Mouse (Mus musculus) 3T3-L1 (cell line): ENCODE measurements at regions not wholly inside any gene's neighbourhood (a gene's known extent, or its start where the extent isn't known, plus 50 kb on each side); places are given as distances from the start of the nearest gene placed in this dataset.

Experiments
- DNase-seq: peaks from one replicate; pipeline ENCODE4 v3.0.0-alpha.2; 2015; ENCODE audit warnings: low read depth, low spot score

DNA sequence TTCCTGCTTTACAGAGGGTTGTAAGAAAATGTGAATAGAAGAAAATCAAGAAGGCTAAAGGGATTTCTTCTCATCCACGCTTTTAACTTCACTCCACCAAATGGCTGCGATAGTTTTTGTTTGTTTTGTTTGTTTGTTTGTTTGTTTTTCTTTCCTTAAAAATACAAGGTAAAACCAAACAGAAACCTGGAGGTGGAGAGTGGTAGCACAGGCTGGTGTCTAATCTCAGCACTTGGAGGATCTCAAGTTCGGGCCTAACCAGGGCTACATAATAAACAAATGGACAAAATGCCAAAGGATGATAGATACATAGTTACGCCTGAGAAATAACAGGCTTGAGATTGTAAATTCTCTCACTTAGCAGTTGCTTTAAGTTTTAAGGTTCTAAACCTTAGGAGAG, 50.8 kb upstream of the Mboat1 start:
- DNase-seq = peak; percentile 45

DNA sequence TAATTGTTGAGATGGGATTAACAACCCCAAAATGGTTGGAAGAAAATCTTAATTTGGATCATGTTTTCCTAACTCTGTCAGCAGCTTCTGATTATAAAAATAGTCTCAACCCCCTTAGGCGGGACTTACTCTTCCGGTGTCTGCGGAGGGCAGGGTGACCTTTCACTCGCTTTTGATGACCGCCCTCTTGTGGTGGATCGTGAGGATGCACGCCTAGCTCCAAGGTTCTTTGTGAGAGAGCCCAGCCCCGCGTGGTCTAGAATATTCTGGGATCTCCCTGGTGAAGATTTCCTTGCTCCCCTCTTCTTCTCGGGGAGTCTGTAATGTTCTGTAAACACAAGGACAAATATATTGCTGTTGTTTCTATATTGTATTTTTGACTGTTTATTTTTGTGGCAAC, 51.3 kb upstream of the Mboat1 start:
- DNase-seq = peak; percentile 95

DNA sequence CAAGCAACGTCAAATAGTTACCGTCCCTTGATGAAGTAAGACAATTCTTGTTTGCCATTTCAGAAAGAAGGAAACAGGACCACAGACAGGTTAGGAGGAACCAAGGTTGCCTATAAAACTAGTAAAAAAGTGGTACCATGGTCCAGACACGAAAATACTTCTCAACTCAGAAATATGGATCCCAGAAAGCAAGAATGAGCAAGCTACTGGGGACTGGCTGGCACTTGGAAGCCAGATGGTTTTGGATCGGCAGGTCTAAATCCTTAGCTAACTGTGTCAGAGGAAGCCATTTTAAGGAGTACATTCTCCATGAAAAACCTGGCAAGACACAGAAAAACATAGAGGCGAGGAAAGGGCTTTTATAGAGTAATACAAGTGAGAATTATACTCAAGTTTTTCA, 51.9 kb upstream of the Mboat1 start:
- DNase-seq = no peak

DNA sequence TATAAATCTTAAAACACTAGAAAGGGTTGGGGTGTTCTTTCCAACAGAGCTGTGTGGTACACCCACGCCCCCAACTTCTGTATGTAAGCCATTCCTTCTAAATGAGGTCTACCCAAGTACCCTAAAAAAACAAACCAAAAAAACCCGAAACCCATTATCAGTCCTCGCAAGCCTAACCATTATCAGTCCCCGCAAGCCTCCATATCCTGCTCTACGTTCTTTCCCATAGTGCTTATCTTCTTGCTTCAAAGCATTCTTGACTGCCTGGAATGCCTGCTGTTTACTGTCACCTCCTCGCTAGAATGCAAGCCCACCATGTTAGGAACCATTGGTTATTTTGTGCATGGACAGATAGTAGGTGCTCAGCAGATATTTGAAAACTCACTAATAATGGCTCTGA, 52.3 kb upstream of the Mboat1 start:
- no peak for DNase-seq

DNA sequence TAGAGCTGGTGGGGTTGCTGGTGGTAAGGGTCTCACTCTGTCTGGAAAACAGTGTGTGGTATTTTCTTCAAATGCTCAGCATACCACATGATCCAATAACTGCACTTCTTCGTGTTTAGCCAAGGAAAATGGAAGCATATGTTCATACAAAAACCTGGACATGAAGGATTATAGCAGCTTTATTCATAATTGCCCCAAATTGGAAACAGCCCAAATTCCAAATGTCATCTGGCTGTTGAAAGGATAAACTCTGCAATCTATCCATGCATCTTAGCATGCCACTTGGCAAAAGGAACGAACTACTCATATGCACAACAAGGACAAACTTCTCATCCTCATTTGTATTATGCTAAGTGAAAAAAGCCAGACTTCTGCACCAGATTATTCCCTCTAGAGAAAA, 53.5 kb upstream of the Mboat1 start:
- DNase-seq = no peak

DNA sequence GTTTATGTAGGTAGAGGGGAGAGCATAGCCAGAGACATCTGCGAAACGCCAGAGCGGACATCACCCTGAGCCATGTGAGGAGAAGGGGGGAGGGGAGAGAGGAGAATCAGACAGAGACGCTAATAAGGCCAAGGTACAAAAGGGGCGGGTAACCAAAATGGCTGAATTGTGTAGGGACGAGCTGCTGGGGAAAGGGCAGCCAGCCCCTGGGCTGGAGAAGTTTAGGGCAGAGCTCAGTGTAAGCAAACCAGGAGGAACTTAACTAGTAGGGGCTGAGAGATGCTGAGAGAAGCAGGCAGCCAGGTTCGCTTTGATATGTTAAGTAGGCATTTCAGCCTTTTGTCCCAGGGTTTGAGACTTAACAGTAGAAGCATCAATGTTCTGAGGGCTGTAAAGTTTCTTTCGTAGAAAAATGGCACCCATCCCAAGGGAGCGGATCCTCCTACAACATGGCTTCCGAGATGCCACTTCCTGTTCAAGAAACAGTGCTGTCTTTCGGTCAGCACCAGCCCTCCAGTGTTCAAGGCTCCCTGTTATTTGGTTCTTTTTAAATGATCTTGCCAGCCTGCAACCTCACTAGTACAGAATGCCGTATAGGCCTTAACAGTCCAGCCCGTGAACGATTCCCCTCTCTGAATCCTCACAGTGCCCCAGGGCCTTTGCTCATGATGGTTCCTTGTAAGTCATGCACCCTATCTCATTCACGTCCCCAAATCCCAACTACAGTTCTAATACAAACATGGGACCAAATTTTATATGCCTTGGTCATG, 55.4 kb upstream of the Mboat1 start:
- no peak for DNase-seq

DNA sequence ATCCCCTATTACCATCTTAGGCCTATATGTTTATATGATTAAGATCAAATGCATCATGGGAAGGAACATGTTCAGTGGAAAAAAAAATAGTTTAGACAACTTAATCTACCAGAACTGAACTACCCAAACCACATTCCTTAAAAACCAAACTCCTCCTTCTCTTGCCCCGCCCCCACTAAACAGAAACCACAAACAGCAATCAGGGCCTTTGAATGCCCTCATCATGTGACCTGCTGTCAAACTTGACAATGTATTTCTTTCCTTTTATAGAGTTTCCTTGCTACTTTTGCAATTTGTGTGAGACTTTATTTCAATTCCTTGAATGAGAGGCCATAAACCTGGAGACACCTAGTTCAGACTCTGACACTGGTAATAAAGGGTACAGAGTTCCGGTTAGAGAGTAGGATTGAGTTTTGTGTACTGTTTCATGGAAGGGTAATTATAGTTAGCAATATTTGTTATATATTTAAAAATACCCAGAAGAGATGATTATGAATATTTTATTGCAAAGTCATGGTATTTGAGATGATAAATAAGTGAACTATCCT, 61.7 kb upstream of the Mboat1 start:
- peak; percentile 48 for DNase-seq

DNA sequence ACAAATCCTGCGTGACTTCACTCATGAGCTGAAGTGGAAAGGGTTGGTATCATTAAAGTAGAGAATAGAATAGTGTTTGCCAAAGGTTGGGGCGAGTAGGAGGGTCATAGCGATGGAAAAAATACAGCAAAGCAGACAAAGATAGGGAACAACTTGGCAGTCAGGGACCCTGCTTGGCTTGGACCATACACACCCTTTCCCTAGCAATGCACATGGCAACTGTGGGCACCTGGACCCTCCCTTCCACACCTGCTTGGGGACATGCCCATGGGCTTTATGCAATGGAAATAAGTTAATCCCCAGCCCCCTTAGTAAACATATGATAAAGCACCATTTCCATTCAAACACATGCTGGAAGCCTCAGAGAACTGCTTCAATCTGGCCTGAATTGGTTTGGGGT, 62.2 kb upstream of the Mboat1 start:
- DNase-seq = no peak

DNA sequence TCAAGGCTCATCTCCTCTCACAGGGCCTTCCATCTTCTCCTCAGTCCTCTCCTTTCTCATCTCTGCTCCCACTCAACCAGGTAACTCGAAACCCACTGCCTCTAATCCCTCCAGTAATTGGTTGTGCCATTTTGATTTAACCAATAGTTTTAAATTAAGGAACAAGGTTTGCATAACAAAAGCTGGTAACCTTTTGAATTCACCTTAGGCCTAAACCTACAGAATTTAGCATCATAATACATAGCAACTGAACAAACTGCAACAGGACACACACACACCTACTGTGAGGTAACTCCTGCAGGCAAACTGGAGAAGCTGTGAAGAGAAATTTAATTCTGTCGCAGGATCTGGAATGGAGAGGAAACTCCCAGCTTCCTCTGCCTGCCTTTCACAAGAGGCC, 66.9 kb upstream of the Mboat1 start:
- no peak for DNase-seq

DNA sequence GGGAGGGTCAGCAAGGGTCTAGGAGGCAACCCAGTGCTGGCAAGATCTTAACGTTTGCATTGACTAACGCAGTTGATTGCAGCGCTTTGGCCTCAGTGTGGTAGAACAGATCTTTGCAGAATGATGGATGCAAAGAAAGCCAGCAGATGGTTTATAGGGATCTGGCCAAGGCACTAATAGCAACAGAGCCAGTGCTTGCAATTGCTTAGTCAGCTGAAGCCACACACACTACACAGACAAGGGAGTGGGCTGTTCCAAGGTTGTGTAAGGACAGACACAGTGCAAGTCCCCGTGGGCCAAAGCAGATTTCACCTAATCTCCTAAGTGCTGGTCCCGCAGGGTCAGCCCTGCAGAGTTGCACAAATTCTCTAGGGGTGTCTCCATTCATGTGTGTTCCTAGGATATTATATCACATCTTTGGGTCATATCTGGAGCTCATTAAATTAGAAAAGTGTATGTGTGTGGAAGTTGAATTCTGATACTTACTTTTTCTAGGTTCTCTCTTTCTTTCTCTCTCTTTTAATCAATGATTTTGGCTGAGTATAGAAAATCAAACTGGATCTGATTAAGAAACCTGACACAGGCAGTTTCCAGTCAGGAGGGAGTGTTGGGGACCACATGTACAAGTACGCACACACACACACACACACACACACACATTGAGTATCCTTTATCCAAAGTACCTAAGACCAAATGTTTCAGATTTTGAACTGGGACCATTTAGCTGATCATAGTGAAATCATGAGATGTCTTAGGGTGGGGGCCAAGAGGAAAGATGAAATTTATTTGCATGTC, 68.5 kb upstream of the Mboat1 start:
- no peak for DNase-seq

DNA sequence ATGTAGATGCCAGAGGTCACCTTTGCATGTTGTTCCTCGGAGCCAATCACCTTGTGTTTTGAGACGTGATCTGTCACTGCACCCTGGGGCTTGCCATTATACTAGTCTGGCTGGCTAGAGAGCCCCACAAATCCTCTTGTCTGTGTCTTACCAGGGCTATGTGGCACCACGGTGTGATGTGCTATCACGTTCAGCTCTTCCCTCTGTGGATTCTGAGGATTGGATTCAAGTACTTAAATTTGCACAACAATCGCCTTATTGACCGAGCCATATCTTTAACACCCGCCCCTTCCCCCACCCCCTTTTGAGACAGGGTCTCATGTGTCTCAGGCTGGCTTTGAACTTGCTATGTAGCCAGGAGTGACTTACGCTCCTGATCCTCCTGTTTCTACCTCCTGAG, 70.8 kb upstream of the Mboat1 start:
- no peak for DNase-seq

DNA sequence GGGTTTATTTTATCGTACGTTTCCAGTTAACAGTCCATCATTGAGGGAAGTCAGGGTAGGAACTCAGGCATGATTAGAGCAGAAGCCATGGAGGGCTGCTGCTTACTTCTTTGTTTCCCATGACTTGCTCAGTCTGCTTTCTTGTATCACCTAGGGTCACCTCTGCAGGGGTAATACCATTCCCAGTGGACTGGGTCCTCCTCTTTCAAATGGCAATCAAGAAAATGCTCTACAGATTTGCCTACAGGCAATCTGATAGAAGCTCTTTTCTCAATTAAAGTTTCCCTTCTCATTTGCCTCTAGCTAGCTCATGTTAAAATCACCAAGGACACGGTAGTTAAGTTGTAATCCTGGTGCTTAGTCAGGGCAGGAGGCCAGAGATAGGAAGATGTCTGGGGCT, 72.5 kb upstream of the Mboat1 start:
- DNase-seq = no peak

DNA sequence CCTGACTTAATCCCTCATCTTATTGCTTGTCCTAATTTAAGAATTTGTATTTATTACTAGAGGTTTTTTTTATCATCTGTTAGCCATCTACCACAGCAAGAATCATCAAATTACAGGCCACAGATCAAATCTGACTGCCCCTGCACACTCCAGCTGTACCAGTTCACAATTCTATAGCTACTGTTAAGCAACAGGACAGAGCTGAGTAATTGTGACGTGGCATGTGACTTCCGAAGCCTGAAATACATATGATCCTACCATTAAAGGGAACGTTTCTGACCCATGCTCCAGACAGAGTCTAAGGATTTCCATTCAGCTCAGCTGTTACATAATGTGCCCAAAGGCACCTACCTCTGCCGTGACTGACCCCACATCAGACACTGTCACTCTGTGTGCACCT, 74.0 kb upstream of the Mboat1 start:
- peak; percentile 47 for DNase-seq

DNA sequence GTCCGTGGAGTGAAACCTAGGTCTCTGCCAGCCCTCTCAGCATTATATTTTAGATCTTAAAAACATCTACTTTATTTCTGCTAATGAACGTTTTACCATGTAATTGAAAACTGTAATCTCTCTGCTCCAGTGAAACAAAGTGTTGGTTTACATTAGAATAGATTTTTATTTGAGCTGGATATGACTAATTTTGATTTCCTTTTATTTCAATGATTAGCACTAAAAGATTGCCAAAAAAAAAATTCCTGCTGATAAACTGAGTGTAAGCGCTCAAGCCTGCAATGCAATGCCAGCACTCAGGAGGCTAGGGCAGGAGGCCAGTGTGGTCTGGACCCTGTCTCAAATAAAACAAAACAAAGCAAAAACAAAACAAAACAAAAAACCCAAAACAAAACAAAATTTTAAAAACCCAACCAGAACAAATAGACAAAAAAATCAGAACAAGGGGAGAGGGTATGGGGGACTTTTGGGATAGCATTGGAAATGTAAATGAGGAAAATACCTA, 69.3 kb upstream of the E2f3 start:
- no peak for DNase-seq

DNA sequence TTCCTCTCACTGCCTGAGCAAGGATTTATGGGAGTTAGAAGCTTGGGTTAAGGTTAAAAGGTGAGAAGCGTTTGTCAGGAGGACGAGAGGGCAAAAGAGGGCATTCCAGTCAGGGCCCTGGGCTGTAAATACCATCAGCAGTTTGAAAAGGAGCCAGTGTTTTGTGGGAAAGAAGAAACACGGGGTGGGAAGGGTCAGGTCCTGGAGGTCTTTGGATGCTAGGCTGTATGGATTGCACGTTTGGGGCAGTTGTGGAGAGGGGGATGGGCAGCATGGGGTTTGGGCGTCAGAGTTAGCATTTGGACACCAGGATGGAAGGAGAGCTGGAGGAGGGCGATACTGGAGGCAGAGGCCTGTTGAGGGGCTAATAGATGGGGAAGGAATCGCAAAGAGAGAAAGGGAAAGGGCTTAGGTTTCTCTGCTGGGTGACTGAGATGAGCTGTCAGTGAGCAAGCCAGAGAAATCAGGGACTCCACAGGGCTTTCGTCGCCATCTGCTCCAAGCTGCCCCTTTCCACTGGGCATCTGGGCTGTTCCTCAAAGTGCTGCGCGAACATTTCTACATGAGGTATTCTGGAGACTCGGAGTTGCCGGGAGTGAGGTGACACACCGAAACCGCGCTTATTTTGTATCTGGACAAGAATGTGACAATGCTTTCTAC, 66.2 kb upstream of the E2f3 start:
- no peak for DNase-seq

DNA sequence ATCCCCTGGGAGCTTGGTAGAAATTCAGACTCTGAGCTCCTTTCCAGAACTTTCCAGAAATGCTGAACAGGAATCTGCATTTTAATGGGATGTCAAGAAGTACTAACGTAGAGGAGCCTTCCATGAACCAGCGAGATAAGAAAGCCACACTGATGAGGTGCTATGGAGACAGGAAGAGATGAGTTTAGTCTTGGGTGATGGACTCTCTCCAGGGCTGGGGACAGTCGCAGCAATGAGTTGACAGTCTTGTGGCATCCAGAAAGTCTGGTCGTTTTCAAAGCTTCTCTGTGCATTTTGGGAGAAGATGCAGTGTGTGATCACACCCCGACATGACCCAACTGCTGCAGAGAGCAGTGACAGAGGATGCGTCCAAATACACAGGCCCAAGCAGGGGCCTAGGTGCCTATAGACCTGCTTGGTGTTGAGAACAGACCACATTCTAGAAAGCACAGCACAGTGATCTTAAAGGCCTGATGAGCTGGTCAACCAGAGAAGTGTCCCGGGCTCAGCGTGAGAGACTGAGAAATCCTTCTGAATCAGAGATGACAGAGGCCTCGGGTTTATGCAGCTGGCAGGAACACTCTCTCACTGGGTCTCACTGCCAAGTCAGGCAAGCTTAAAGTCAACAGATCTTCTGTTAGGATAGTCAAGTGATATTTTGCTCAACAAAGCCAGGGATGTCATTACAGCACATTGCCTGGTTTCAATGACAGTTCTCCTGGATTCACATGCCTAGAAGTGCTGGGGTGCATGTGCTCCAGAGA, 65.1 kb upstream of the E2f3 start:
- DNase-seq = no peak

DNA sequence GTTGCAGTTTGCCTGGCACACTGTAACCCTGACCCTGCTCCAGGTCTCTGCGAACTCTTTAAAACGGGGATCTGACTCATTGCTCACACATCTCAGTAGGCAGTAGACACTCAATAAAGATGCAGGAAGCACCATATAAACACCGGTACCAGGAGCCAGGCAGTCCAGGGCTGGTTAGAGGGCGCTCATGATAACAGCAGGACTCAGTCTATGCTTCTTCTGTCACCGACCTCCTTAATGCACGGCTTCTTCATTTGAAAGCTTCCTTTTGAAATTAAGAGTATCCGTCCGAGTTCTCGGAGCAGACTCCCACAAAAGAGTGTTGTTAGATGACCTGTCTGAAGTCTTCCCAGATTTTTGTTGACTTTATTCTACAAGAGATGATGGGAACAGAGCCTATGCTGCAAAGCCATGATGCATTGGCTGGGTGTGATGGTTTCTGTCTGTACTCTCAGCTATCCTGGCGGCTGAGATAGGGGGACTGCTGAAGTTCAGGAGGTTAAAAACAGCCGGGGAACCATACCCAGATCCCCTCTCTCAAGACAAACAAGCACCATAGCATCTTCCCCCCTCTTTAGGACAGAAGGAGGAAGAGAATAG, 62.5 kb upstream of the E2f3 start:
- DNase-seq = peak; percentile 13

DNA sequence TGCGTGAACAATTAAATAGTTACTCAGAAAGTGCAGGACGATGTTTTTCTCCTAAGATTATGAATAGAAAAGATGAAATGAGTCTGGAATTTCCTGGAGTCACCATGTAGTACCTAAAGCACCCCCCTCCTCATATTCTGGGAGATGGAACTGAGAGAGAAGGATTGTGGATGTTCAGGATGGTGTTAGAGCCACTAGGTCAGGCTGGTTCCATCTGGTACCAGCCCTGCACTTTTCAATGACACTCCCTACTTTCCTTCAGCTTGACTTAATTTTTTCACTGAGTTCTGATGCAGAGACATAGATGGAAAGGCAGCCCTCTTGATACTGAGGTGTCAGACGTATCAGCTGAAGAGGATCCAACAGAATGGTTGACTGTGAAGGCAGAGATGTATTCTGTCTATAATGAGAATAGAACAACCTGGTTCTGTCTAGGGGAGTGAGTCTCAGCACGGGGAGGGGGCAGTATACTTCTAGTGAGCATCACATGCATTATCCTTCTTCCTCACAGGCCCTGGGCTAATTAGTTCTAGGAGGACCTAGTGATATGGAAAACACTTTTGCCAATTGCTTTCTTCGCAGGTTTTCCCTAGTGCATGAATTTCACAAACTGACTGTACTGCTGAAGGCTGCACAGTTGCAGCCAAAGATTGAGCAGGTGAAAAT, 60.8 kb upstream of the E2f3 start:
- no peak for DNase-seq

DNA sequence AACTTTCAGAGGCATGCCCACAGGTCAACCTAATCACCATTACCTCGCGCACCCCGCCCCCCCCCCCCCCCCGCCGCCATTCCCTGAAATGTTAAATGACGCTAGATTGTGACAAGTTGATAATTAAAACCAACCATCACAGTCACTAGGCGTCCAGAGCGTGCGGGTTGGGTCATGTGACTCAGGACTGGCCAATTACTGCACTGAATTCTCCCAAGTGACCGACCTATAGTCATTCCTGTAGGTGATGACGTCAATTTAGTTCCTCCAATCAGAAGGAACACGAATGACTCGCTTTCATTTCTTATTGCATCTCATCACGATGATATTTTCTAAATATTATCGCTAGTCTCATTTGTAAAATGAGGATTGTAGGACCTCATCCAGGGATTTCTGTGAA, 60.2 kb upstream of the E2f3 start:
- no peak for DNase-seq

DNA sequence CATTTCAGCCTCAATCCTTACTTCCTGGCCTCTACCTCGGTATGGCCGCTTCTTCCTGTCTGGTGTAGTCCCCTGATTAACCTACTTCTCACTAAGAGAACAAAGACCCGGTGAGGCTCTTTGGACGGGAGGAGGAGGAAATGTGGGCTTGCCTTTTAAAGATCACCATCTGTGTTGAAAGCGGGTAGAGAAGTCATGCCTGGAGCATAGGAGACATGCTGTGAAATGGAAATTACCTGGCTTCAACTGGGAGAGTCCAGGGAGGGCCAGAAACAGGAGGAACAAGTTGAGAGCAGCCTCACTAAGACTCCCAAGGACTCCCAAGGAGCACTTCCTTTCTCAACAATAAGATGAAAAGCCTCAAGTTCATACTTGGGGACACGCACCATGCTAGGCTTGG, 59.4 kb upstream of the E2f3 start:
- DNase-seq = no peak

DNA sequence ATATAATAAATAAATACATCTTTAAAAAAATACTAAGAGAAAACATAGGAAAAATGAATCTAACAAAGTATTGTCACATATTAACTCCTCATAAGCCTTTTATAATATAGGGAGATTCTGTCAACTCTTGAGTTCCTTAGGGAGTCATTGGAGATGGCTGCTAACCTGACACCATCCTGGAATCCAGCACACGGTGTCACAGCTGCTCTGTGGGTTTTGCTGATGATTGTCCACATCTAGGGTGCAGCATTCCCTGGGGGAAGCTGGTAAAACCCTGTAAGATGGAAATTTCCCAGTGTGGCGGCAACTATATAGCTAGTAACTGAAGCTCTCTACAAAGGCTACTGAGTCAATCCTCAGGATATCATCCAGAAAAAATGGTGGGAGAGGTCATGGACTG, 58.9 kb upstream of the E2f3 start:
- no peak for DNase-seq
